Mouse (Mus musculus): Measurements from ENCODE around the gene Cdk2ap2. TPM values are rescaled to one million over a fixed set of nuclear protein-coding genes. Genes with fewer than 3 reads are reported as not detected.
"Not testable (repeated sequence)": the region's sequence is repeated elsewhere in the genome, so short reads cannot be mapped to it uniquely, and the experiment has no call there.

Cdk2ap2 gene
- 88.6 and 91.7 TPM in 2 replicates for polyA plus RNA-seq (2014; fragmentation: Nextera tagmentation; extraction: Ambion mirVana)

DNA sequence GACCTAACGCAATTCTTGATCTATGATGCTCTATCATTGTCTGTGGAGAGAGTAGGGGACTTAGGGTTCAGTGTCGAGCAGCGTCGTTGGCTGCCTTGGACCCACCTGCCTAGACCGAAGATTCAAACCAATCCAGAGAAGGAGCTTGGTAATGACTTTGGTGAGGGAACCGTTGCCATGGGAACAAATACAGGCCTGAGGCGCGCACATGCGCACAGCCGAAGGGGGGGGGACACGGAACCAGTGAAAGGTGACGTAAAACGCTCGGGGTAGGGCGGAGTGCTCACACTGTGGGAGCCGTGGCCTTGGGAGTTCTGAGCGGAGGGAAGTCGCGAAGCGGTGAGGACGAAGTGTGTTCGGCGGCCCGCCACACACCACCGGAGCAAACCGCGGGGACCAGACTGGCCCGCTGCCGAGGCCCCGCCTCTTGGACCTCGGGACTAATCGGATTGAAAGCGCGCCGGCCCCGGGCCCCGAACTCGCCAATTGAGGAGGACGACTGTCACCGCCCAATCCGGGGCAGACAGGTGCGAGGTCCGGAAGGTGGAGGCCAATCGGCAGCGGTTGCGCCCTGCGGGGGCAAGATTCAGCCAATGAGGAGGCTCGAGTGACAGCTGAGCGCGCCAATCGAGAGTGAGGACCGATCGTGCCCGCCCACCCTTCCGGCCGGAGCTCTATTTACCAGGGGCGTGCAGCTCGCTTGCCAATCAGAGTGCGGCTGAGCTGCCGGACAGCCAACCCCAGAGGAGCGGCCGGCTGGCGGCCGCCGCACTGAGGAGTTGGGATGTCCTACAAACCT lies at the start of gene Cdk2ap2:
Cdk2ap2 (plus strand) TSS at position 541 of the 799 bp plus-strand sequence.
- peak within 1 kb of the TSS; percentile 87 for H3K27ac ChIP-seq (ENCODE audit: low read depth, low read length)
- peak within 1 kb of the TSS; percentile 65 for H3K4me2 ChIP-seq (ENCODE audit: low read length)
- peaks cover 5% of the 10 kb centered on the region; the same call in 1 of the 2 replicates for H3K27me3 ChIP-seq (replicated peaks; ENCODE audit: control insufficient read depth, insufficient read depth, low read length)
- no peaks in the 10 kb centered on the region for H3K9me3 ChIP-seq (replicated peaks; ENCODE audit: control insufficient read depth, low read length)
- peak within 1 kb of the TSS; percentile 59 for H3K9ac ChIP-seq (ENCODE audit: low read length)
- peak within 1 kb of the TSS; percentile 57 for H3K4me3 ChIP-seq (ENCODE audit: low read depth, low read length)
- no peaks in the 10 kb centered on the region for H3K36me3 ChIP-seq (ENCODE audit: control insufficient read depth, insufficient read depth, low read length)
- peaks cover 27% of the 10 kb centered on the region for H3K4me1 ChIP-seq (ENCODE audit: control insufficient read depth, insufficient read depth, low read length)
- under 1% methylated on average over 62 of the region's 65 CpGs for WGBS
- ATAC-seq, result peak; percentile 94
- peak; percentile 99 for DNase-seq (ENCODE audit: low spot score)

DNA sequence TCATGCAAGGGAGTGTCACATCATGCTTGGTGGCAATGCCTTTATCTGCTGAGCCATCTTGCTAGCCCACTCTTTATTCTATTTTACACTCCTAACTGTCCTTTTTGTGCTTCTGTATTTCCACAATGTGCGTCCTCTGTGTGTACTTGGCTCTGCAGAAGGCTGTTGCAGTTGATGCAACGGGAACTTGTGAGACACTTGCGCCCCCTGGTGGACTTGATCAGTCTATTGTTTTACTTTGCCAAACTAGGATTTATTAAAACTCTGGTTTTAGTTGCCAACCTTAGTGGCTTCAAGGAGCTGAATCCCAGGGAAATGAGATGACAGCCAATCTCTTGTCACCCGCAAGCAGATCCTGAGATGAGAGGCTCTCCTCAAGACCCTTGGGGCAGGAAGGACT lies 49.1 kb upstream of the Cdk2ap2 start:
- Histone ChIP-seq H3K4me1 (ENCODE audit: control insufficient read depth, insufficient read depth, low read length) (no peaks in the 10 kb centered on the region), H3K4me3 (ENCODE audit: low read depth, low read length) (no peak overlapping the region), H3K9ac (ENCODE audit: low read length) (no peak overlapping the region), H3K4me2 (ENCODE audit: low read length) (no peak overlapping the region), H3K36me3 (ENCODE audit: control insufficient read depth, insufficient read depth, low read length) (no peaks in the 10 kb centered on the region), H3K27ac (ENCODE audit: low read depth, low read length) (no peak overlapping the region), H3K9me3 (replicated peaks; ENCODE audit: control insufficient read depth, low read length) (no peaks in the 10 kb centered on the region), H3K27me3 (replicated peaks; ENCODE audit: control insufficient read depth, insufficient read depth, low read length) (no peaks in the 10 kb centered on the region)
- ATAC-seq (no peak), DNase-seq (ENCODE audit: low spot score) (peak; percentile 90)
- WGBS, result 12% methylated on average over 4 of the region's 4 CpGs

DNA sequence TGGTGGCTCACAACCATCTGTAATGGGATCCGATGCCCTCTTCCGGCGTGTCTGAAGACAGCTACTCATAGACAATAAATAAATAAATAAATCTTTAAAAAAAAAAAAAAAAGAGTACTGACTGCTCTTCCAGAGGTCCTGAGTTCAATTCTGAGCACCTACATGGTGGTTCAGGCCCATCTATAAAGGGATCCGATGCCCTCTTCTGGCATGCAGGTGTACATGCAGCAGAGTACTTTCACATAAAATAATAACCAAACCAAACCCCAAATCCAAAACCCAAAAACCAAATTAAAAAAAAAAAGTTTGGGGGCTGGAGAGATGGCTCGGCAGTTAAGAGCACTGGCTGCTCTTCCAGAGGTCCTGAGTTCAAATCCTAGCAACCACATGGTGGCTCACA lies 47.9 kb upstream of the Cdk2ap2 start:
- H3K4me2 ChIP-seq (ENCODE audit: low read length); DNase-seq (ENCODE audit: low spot score); H3K4me3 ChIP-seq (ENCODE audit: low read depth, low read length); H3K27ac ChIP-seq (ENCODE audit: low read depth, low read length); H3K9me3 ChIP-seq (replicated peaks; ENCODE audit: control insufficient read depth, low read length); H3K36me3 ChIP-seq (ENCODE audit: control insufficient read depth, insufficient read depth, low read length); H3K27me3 ChIP-seq (replicated peaks; ENCODE audit: control insufficient read depth, insufficient read depth, low read length); H3K4me1 ChIP-seq (ENCODE audit: control insufficient read depth, insufficient read depth, low read length); H3K9ac ChIP-seq (ENCODE audit: low read length); ATAC-seq: not testable (repeated sequence)
- 85% methylated on average over 5 of the region's 5 CpGs for WGBS

DNA sequence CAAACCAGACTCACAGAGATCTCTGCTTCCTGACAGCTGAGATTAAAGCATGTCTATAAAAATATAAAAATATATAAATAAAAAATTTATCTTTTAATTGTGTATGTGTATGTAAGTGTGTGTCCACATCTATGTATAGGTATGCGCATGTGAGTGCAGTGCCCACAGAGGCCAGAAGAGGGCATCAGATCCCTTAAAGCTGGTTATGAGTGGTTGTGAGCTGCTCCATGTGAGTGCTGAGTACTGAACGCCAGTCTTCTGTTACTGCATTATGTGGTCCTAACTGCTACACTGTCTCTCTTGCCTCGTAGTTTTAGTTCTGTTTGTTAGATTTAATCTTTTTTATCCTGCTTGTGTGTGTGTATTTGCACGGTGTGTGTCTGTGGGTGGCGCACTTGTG lies 46.0 kb upstream of the Cdk2ap2 start:
- DNase-seq (ENCODE audit: low spot score) (no peak), ATAC-seq (no peak)
- Histone ChIP-seq H3K9me3 (replicated peaks; ENCODE audit: control insufficient read depth, low read length) (no peaks in the 10 kb centered on the region), H3K4me1 (ENCODE audit: control insufficient read depth, insufficient read depth, low read length) (no peaks in the 10 kb centered on the region), H3K4me3 (ENCODE audit: low read depth, low read length) (no peak overlapping the region), H3K27me3 (replicated peaks; ENCODE audit: control insufficient read depth, insufficient read depth, low read length) (no peaks in the 10 kb centered on the region), H3K4me2 (ENCODE audit: low read length) (no peak overlapping the region), H3K9ac (ENCODE audit: low read length) (no peak overlapping the region), H3K27ac (ENCODE audit: low read depth, low read length) (no peak overlapping the region), H3K36me3 (ENCODE audit: control insufficient read depth, insufficient read depth, low read length) (no peaks in the 10 kb centered on the region)
- 90% methylated on average over 5 of the region's 5 CpGs for WGBS

DNA sequence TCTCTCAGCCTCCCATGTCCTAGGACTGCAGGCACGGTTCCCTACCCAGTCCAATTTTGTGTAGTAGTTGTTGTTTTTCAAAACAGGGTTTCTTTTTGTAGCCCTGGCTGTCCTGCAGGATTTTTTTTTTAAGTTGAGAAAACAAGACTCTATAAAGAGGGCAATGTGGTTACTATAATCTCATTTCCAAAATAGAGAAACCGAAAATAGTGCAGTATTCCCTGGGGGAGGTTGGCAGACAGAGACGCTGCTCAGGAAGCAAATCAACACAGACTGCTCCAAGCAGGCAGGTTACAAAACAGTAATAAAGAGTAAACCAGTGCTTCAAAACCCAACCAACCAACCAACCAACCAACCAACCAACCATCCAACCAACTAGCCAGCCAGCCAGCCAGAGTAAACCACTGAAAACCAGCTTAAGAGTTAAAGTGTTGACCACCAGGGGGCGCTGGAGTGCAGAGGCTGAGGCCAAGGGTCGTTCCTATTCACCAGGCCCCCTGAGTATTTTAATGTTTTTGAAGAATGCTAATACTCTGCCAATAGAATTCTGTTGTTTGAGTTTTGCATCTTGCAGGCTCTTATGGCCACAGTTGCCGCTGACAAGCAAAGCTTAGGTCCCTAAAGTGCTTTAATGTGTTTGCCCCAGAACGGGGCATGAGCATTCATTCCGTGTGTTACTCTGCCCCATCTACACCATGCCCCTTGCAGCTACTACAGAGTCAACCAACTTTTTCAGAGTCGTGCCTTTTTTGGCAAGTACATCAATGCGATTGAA lies 45.1 kb upstream of the Cdk2ap2 start:
- H3K27ac ChIP-seq (ENCODE audit: low read depth, low read length), result no peak overlapping the region
- 57% methylated on average over 10 of the region's 10 CpGs for WGBS
- H3K4me1 ChIP-seq (ENCODE audit: control insufficient read depth, insufficient read depth, low read length), result no peaks in the 10 kb centered on the region
- peak; percentile 56 for DNase-seq (ENCODE audit: low spot score)
- H3K4me3 ChIP-seq (ENCODE audit: low read depth, low read length), result no peak overlapping the region
- H3K27me3 ChIP-seq (replicated peaks; ENCODE audit: control insufficient read depth, insufficient read depth, low read length), result no peaks in the 10 kb centered on the region
- H3K9me3 ChIP-seq (replicated peaks; ENCODE audit: control insufficient read depth, low read length), result no peaks in the 10 kb centered on the region
- no peak overlapping the region for H3K4me2 ChIP-seq (ENCODE audit: low read length)
- no peak for ATAC-seq
- H3K36me3 ChIP-seq (ENCODE audit: control insufficient read depth, insufficient read depth, low read length), result no peaks in the 10 kb centered on the region
- no peak overlapping the region for H3K9ac ChIP-seq (ENCODE audit: low read length)

DNA sequence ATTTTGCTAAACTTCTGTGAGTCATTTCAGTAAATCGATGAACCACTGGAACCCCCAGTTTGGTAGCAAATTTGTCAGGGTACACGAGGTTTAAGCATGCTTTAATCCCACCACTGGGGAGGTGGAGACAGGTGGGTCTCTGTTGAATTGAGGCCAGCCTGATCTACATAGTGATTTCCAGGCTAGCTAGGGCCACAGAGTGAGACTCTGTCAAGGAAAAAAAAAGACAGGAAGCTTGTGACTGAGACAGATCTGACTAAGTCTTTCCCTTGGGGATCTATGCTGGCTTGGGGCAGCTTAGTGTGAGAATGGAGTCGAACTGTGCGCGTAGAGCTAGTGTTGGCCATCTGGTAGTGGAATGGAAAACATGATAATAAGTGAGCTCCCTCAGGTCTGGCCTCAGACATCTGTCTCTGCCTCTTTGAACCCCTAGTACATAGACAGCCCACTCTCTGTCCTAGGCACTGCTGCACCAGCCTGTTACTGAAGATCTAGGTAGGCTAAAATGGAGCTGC lies 44.4 kb upstream of the Cdk2ap2 start:
- no peak overlapping the region for H3K4me2 ChIP-seq (ENCODE audit: low read length)
- H3K9ac ChIP-seq (ENCODE audit: low read length), result no peak overlapping the region
- H3K4me1 ChIP-seq (ENCODE audit: control insufficient read depth, insufficient read depth, low read length), result no peaks in the 10 kb centered on the region
- no peaks in the 10 kb centered on the region for H3K27me3 ChIP-seq (replicated peaks; ENCODE audit: control insufficient read depth, insufficient read depth, low read length)
- WGBS, result 86% methylated on average over 5 of the region's 5 CpGs
- DNase-seq (ENCODE audit: low spot score) (no peak), ATAC-seq (no peak)
- H3K4me3 ChIP-seq (ENCODE audit: low read depth, low read length), result no peak overlapping the region
- H3K27ac ChIP-seq (ENCODE audit: low read depth, low read length), result no peak overlapping the region
- no peaks in the 10 kb centered on the region for H3K36me3 ChIP-seq (ENCODE audit: control insufficient read depth, insufficient read depth, low read length)
- no peaks in the 10 kb centered on the region for H3K9me3 ChIP-seq (replicated peaks; ENCODE audit: control insufficient read depth, low read length)

DNA sequence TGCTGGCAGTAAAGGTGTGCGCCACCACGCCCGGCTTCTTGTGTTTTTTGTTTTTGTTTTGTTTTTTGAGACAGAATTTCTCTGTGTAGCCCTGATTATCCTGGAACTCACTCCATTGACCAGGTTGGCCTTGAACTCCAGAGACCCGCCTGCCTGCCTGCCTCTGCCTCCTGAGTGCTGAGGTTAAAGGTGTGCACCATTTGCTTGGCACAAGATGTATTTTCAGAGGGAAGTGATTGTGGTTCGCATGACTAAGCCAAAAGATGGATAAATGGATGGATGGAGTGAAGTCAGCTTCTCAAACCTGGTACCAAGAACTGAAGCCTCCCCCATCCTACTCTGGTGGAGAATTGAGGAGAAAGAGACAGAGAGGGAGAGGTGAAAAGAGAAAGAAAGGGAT lies 42.4 kb upstream of the Cdk2ap2 start:
- Histone ChIP-seq H3K36me3 (ENCODE audit: control insufficient read depth, insufficient read depth, low read length) (no peaks in the 10 kb centered on the region), H3K9ac (ENCODE audit: low read length) (no peak overlapping the region), H3K9me3 (replicated peaks; ENCODE audit: control insufficient read depth, low read length) (no peaks in the 10 kb centered on the region), H3K27ac (ENCODE audit: low read depth, low read length) (no peak overlapping the region), H3K4me1 (ENCODE audit: control insufficient read depth, insufficient read depth, low read length) (no peaks in the 10 kb centered on the region), H3K27me3 (replicated peaks; ENCODE audit: control insufficient read depth, insufficient read depth, low read length) (no peaks in the 10 kb centered on the region), H3K4me2 (ENCODE audit: low read length) (no peak overlapping the region), H3K4me3 (ENCODE audit: low read depth, low read length) (no peak overlapping the region)
- WGBS, result 90% methylated on average over 5 of the region's 5 CpGs
- no peak for ATAC-seq
- no peak for DNase-seq (ENCODE audit: low spot score)

DNA sequence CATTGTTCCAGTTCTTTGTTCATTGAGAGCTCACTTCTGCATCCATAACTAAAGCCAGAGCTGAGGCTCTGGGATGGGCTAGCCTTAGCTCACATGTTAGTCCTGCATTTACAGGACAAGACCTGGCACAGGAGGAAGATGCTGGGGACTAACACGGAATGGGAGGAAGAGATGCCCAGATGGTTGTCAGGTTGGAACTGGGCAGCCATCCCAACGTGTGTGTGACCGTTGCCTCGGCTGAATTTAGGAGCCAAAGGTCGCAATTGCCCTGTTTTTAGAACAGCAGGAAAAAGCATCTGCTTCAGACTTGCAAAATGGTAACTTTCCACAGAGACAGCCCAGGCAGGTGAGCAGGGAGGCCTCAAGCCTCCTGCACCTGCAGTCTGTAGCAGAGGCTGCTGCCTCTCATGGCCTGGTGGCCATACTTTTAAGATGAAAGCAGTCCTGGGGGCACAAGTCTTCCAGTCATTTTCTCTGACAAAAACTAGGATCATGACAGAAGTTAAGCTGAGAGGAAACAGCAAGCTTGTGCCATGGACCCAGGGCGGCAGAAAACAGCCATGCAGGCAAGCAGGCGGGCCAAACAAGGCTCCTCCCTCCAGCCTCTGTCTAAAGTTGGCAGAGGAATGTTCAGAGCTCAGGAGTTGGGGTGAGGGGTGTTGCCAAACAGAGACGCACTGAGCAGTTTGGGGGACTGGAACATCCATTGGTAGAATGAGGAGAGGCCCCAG lies 41.6 kb upstream of the Cdk2ap2 start:
- H3K9me3 ChIP-seq (replicated peaks; ENCODE audit: control insufficient read depth, low read length), result no peaks in the 10 kb centered on the region
- ATAC-seq (no peak), DNase-seq (ENCODE audit: low spot score) (no peak)
- H3K27me3 ChIP-seq (replicated peaks; ENCODE audit: control insufficient read depth, insufficient read depth, low read length), result no peaks in the 10 kb centered on the region
- no peak overlapping the region for H3K4me3 ChIP-seq (ENCODE audit: low read depth, low read length)
- H3K4me1 ChIP-seq (ENCODE audit: control insufficient read depth, insufficient read depth, low read length), result no peaks in the 10 kb centered on the region
- H3K36me3 ChIP-seq (ENCODE audit: control insufficient read depth, insufficient read depth, low read length), result no peaks in the 10 kb centered on the region
- no peak overlapping the region for H3K9ac ChIP-seq (ENCODE audit: low read length)
- no peak overlapping the region for H3K27ac ChIP-seq (ENCODE audit: low read depth, low read length)
- no peak overlapping the region for H3K4me2 ChIP-seq (ENCODE audit: low read length)
- WGBS, result 72% methylated on average over 8 of the region's 8 CpGs

Data from forebrain, embryonic 14.5 days (tissue).